Mouse (Mus musculus): Measurements from ENCODE around the gene Atp5d. TPM values are rescaled to one million over a fixed set of nuclear protein-coding genes. Genes with fewer than 3 reads are reported as not detected.

Atp5d gene
- total and polyA plus RNA-seq, 2 experiments from 2014 or later, result 154 to 633 TPM

DNA sequence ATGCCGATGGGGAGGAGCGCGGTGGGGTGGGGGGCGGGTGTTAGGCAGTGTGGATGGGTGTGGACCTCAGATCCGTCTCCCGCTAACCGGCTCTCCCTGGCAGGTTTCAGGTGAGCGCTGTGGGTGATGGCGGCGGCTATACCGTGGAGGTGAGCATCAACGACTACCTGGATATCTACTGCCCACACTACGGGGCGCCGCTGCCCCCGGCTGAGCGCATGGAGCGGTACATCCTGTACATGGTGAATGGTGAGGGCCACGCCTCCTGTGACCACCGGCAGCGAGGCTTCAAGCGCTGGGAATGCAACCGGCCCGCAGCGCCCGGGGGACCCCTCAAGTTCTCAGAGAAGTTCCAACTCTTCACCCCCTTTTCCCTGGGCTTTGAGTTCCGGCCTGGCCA, 48.2 kb downstream of the Atp5d start:
- Histone ChIP-seq H3K4me2 (ENCODE audit: low read depth) (no peak overlapping the region), H3K27me3 (ENCODE audit: insufficient read depth, low read length) (no peaks in the 10 kb centered on the region), H3K9me3 (ENCODE audit: low read length) (no peaks in the 10 kb centered on the region), H3K4me1 (ENCODE audit: insufficient read depth) (peaks cover 8% of the 10 kb centered on the region; the same call in 1 of the 2 replicates), H3K27ac (ENCODE audit: low read depth, low read length) (no peak overlapping the region), H3K36me3 (ENCODE audit: insufficient read depth) (peaks cover 20% of the 10 kb centered on the region), H3K9ac (no peak overlapping the region), H3K4me3 (ENCODE audit: low read depth, low read length) (no peak overlapping the region)
- TF ChIP-seq CTCF (IDR thresholded peaks at IDR 0.05; ENCODE audit: low read depth), result no peak
- ATAC-seq (no peak), DNase-seq (no peak)
- WGBS, result 54% methylated on average over 27 of the region's 27 CpGs

DNA sequence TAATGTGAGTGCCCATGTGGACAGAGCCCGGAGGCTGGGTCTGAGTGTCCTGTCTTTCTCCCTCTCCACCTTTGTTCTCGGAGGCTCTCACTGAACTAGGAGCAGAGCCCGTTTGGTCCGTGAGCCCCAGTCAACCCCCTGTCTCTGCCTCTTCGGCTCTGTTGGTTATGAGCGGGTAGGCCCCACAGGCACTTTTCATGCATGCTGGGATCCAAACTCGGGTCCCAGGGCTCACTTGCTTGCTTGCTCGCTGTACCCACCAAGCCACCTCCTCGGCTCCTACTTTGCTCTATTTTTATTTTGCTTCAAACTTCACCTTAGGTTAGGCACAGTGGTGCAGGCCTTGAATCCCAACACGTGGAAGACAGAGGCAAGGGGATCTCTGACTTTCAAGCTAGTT, 49.3 kb downstream of the Atp5d start:
- no peak for TF ChIP-seq CTCF (IDR thresholded peaks at IDR 0.05; ENCODE audit: low read depth)
- WGBS, result 87% methylated on average over 10 of the region's 10 CpGs

DNA sequence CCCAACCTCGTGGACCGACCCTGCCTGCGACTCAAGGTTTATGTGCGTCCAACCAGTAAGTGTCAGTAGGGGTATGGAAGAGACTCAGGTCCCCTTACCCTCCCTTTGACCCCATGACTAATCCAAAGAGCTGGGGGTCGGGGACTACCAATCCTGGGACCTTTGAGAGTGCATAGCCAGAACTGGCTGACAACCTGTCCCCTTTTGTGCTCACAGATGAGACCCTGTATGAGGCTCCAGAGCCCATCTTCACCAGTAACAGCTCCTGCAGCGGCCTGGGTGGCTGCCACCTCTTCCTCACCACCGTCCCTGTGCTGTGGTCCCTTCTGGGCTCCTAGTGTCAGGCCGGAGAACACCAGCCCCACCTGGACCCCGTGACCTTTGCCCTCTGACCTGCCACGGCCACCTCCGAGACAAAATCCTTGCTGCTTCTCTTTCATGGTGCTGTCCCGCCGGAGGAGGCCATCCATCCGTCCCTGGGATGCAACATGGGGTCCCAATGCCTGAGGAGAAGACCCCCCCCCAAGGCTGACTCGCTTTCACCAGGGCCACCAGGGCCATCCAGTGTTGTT, 50.1 kb downstream of the Atp5d start:
- Histone ChIP-seq H3K36me3 (ENCODE audit: insufficient read depth) (peaks cover 20% of the 10 kb centered on the region), H3K9ac (no peak overlapping the region), H3K9me3 (ENCODE audit: low read length) (no peaks in the 10 kb centered on the region), H3K27ac (ENCODE audit: low read depth, low read length) (no peak overlapping the region), H3K4me1 (ENCODE audit: insufficient read depth) (peaks cover 8% of the 10 kb centered on the region; the same call in 1 of the 2 replicates), H3K4me2 (ENCODE audit: low read depth) (no peak overlapping the region), H3K27me3 (ENCODE audit: insufficient read depth, low read length) (no peaks in the 10 kb centered on the region), H3K4me3 (ENCODE audit: low read depth, low read length) (no peak overlapping the region)
- 78% methylated on average over 15 of the region's 15 CpGs for WGBS
- no peak for ATAC-seq
- DNase-seq, result no peak
- TF ChIP-seq CTCF (IDR thresholded peaks at IDR 0.05; ENCODE audit: low read depth), result no peak

More for the DNA sequence above, 49.3 kb downstream of the Atp5d start:
- ATAC-seq (no peak), DNase-seq (no peak)
- H3K27ac ChIP-seq (ENCODE audit: low read depth, low read length), result no peak overlapping the region
- peaks cover 8% of the 10 kb centered on the region; the same call in 1 of the 2 replicates for H3K4me1 ChIP-seq (ENCODE audit: insufficient read depth)
- no peak overlapping the region for H3K9ac ChIP-seq
- H3K36me3 ChIP-seq (ENCODE audit: insufficient read depth), result peaks cover 20% of the 10 kb centered on the region
- no peaks in the 10 kb centered on the region for H3K9me3 ChIP-seq (ENCODE audit: low read length)
- no peak overlapping the region for H3K4me2 ChIP-seq (ENCODE audit: low read depth)
- H3K4me3 ChIP-seq (ENCODE audit: low read depth, low read length), result no peak overlapping the region
- no peaks in the 10 kb centered on the region for H3K27me3 ChIP-seq (ENCODE audit: insufficient read depth, low read length)

DNA sequence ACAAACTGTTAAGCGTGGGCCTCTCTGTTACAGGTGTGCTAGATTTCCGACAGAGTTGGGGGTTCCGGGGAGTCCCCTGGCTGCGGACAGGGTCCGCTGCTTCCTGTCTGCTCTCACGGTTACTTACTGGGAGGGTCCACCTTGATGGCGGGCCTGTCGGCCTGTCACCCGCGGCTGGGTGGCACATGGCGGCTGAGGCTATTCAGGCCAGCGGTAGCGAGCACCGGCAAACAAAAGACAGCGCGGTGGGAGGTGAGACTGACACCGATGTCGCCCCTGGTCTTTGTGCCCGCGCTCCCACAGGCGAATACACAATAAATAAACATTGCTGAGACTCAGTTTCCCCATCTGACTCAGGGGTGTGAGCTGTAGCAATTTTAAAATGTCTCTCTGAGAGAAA, 51.6 kb downstream of the Atp5d start:
- TF ChIP-seq CTCF (IDR thresholded peaks at IDR 0.05; ENCODE audit: low read depth), result no peak
- Histone ChIP-seq H3K4me2 (ENCODE audit: low read depth) (peak overlapping the region; percentile 74), H3K27ac (ENCODE audit: low read depth, low read length) (peak overlapping the region; percentile 91), H3K9ac (peak overlapping the region; percentile 77), H3K27me3 (ENCODE audit: insufficient read depth, low read length) (no peaks in the 10 kb centered on the region), H3K9me3 (ENCODE audit: low read length) (no peaks in the 10 kb centered on the region), H3K4me3 (ENCODE audit: low read depth, low read length) (peak overlapping the region; percentile 43), H3K4me1 (ENCODE audit: insufficient read depth) (peaks cover 8% of the 10 kb centered on the region; the same call in 1 of the 2 replicates), H3K36me3 (ENCODE audit: insufficient read depth) (peaks cover 20% of the 10 kb centered on the region)
- ATAC-seq (peak; percentile 15; the same call in 1 of the 2 replicates), DNase-seq (peak; percentile 49)
- 8% methylated on average over 21 of the region's 21 CpGs for WGBS

DNA sequence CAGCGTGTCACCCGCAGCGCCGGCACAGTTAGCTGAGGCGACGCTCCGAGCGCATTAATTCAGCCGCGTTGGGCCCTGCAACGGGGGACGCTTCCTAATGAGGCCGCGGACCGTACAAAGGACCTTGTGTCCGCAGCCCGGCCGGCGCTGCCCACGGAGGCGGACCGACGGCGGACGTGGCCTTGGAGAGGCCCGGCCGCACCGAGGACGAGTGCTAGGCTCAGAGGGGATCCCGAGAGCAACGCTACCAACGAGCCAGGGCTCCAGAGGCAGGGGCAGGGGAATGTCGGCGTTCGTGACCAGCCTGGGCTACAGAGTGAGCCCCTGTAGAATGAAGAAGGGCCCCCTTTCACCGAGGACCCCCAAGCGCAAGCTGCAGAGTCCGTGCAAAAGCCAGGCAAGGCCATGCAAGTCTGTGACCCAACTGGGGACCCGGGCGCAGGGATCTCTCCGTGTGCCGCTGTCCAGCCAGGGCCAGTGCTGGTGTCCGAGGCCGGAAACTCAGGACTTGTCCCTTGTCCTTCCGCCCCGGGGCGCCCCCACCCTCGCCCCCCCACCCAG, 52.1 kb downstream of the Atp5d start:
- no peak for TF ChIP-seq CTCF (IDR thresholded peaks at IDR 0.05; ENCODE audit: low read depth)
- peaks cover 8% of the 10 kb centered on the region; the same call in 1 of the 2 replicates for H3K4me1 ChIP-seq (ENCODE audit: insufficient read depth)
- H3K27me3 ChIP-seq (ENCODE audit: insufficient read depth, low read length), result no peaks in the 10 kb centered on the region
- H3K4me2 ChIP-seq (ENCODE audit: low read depth), result peak overlapping the region; percentile 74
- H3K9ac ChIP-seq, result peak overlapping the region; percentile 77
- peak overlapping the region; percentile 91 for H3K27ac ChIP-seq (ENCODE audit: low read depth, low read length)
- peak overlapping the region; percentile 43 for H3K4me3 ChIP-seq (ENCODE audit: low read depth, low read length)
- DNase-seq, result peak; percentile 79
- peak; percentile 80 for ATAC-seq
- no peaks in the 10 kb centered on the region for H3K9me3 ChIP-seq (ENCODE audit: low read length)
- 4% methylated on average over 48 of the region's 48 CpGs for WGBS
- H3K36me3 ChIP-seq (ENCODE audit: insufficient read depth), result peaks cover 20% of the 10 kb centered on the region

DNA sequence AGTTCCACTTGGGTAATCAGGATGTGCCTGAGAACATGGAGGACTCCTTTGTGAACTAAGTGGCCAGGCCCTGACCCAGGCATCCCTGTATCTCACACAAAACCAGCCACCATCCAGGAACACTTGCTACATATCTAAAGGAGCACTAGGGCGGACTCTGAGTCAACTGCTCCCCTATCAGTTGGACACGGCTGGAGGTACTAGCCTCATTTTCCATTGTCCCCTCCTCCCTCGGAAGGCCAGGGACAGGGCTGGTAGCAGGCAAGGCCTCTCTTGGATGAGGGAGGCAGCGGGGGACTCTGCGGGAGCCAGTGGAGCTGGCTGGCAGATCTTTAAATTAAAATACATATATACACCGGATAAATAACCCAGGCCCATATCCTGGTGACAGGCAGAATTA, 55.5 kb downstream of the Atp5d start:
- H3K4me3 ChIP-seq (ENCODE audit: low read depth, low read length), result no peak overlapping the region
- no peaks in the 10 kb centered on the region for H3K9me3 ChIP-seq (ENCODE audit: low read length)
- peaks cover 8% of the 10 kb centered on the region; the same call in 1 of the 2 replicates for H3K4me1 ChIP-seq (ENCODE audit: insufficient read depth)
- no peak for DNase-seq
- ATAC-seq, result no peak
- H3K4me2 ChIP-seq (ENCODE audit: low read depth), result no peak overlapping the region
- peaks cover 2% of the 10 kb centered on the region; the same call in 1 of the 2 replicates for H3K36me3 ChIP-seq (ENCODE audit: insufficient read depth)
- TF ChIP-seq CTCF (IDR thresholded peaks at IDR 0.05; ENCODE audit: low read depth), result no peak
- no peaks in the 10 kb centered on the region for H3K27me3 ChIP-seq (ENCODE audit: insufficient read depth, low read length)
- H3K9ac ChIP-seq, result no peak overlapping the region
- H3K27ac ChIP-seq (ENCODE audit: low read depth, low read length), result no peak overlapping the region
- 59% methylated on average over 6 of the region's 6 CpGs for WGBS

DNA sequence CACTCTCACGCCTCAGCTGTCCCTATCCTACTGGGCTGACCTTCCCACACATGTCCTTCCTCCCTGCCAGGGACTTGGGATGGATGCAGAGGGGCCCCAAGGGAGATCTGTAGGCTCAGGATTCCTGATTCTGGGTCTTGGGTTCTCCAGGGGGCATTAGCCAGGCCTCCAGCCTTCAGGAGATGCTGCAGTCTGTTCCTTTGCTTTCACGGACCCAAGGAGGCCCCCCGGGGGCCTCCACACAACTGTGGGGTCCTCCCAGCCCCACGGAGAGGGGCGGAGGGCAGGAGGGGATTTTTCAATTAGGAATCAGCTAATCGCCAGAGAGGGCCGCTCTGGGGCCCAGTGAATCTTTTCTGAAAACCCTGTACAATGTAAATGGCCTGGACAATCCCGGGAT, 56.0 kb downstream of the Atp5d start:
- Histone ChIP-seq H3K9ac (no peak overlapping the region), H3K36me3 (ENCODE audit: insufficient read depth) (no peaks in the 10 kb centered on the region), H3K4me3 (ENCODE audit: low read depth, low read length) (no peak overlapping the region), H3K4me2 (ENCODE audit: low read depth) (no peak overlapping the region), H3K27me3 (ENCODE audit: insufficient read depth, low read length) (no peaks in the 10 kb centered on the region), H3K4me1 (ENCODE audit: insufficient read depth) (peaks cover 8% of the 10 kb centered on the region; the same call in 1 of the 2 replicates), H3K27ac (ENCODE audit: low read depth, low read length) (no peak overlapping the region), H3K9me3 (ENCODE audit: low read length) (no peaks in the 10 kb centered on the region)
- 20% methylated on average over 8 of the region's 8 CpGs for WGBS
- no peak for DNase-seq
- no peak for ATAC-seq
- no peak for TF ChIP-seq CTCF (IDR thresholded peaks at IDR 0.05; ENCODE audit: low read depth)

Other genes starting within 250 kb of the Atp5d start
Only the 30 nearest of the 33 such genes appear.
- gene Gm26602, start 227.8 kb upstream of the Atp5d start, total RNA-seq (2014; rRNA removed), result not detected in 2 replicates
- 34.4 and 39.2 TPM in 2 replicates for gene Gm26602, start 227.8 kb upstream of the Atp5d start, polyA plus RNA-seq (2015; fragmentation: Nextera tagmentation; extraction: Ambion mirVana)
- gene Kiss1r, start 221.7 kb upstream of the Atp5d start, total RNA-seq (2014; rRNA removed), result 4.2 and 5.4 TPM in 2 replicates
- gene Kiss1r, start 221.7 kb upstream of the Atp5d start, polyA plus RNA-seq (2015; fragmentation: Nextera tagmentation; extraction: Ambion mirVana), result 3.4 and 3.6 TPM in 2 replicates
- gene R3hdm4, start 217.4 kb upstream of the Atp5d start, total RNA-seq (2014; rRNA removed), result 117 and 129 TPM in 2 replicates
- gene R3hdm4, start 217.4 kb upstream of the Atp5d start, polyA plus RNA-seq (2015; fragmentation: Nextera tagmentation; extraction: Ambion mirVana), result 282 and 333 TPM in 2 replicates
- 7.1 and 7.9 TPM in 2 replicates for gene Arid3a, start 211.6 kb upstream of the Atp5d start, total RNA-seq (2014; rRNA removed)
- gene Arid3a, start 211.6 kb upstream of the Atp5d start, polyA plus RNA-seq (2015; fragmentation: Nextera tagmentation; extraction: Ambion mirVana), result 1.0 and 2.1 TPM in 2 replicates
- gene Wdr18, start 178.5 kb upstream of the Atp5d start, total RNA-seq (2014; rRNA removed), result 58.2 and 84.6 TPM in 2 replicates
- 91.9 and 107 TPM in 2 replicates for gene Wdr18, start 178.5 kb upstream of the Atp5d start, polyA plus RNA-seq (2015; fragmentation: Nextera tagmentation; extraction: Ambion mirVana)
- gene Grin3b, start 167.9 kb upstream of the Atp5d start, total RNA-seq (2014; rRNA removed), result 0.14 and 0.15 TPM in 2 replicates
- 0.09 and 0.18 TPM in 2 replicates for gene Grin3b, start 167.9 kb upstream of the Atp5d start, polyA plus RNA-seq (2015; fragmentation: Nextera tagmentation; extraction: Ambion mirVana)
- 109 and 129 TPM in 2 replicates for gene Tmem259, start 154.3 kb upstream of the Atp5d start, total RNA-seq (2014; rRNA removed)
- 25.6 and 26.5 TPM in 2 replicates for gene Tmem259, start 154.3 kb upstream of the Atp5d start, polyA plus RNA-seq (2015; fragmentation: Nextera tagmentation; extraction: Ambion mirVana)
- gene Cnn2, start 150.0 kb upstream of the Atp5d start, total RNA-seq (2014; rRNA removed), result 19.5 and 28.2 TPM in 2 replicates
- gene Cnn2, start 150.0 kb upstream of the Atp5d start, polyA plus RNA-seq (2015; fragmentation: Nextera tagmentation; extraction: Ambion mirVana), result 15.7 and 17.0 TPM in 2 replicates
- gene Abca7, start 142.1 kb upstream of the Atp5d start, total RNA-seq (2014; rRNA removed), result 6.1 and 6.2 TPM in 2 replicates
- gene Abca7, start 142.1 kb upstream of the Atp5d start, polyA plus RNA-seq (2015; fragmentation: Nextera tagmentation; extraction: Ambion mirVana), result 1.1 TPM in 2 replicates
- gene Arhgap45, start 122.0 kb upstream of the Atp5d start, total RNA-seq (2014; rRNA removed), result 2.3 and 2.4 TPM in 2 replicates
- gene Arhgap45, start 122.0 kb upstream of the Atp5d start, polyA plus RNA-seq (2015; fragmentation: Nextera tagmentation; extraction: Ambion mirVana), result 1.2 and 1.7 TPM in 2 replicates
- 104 and 129 TPM in 2 replicates for gene Polr2e, start 98.8 kb upstream of the Atp5d start, total RNA-seq (2014; rRNA removed)
- gene Polr2e, start 98.8 kb upstream of the Atp5d start, polyA plus RNA-seq (2015; fragmentation: Nextera tagmentation; extraction: Ambion mirVana), result 168 and 184 TPM in 2 replicates
- 401 and 478 TPM in 2 replicates for gene Gpx4, start 91.5 kb upstream of the Atp5d start, total RNA-seq (2014; rRNA removed)
- 644 and 800 TPM in 2 replicates for gene Gpx4, start 91.5 kb upstream of the Atp5d start, polyA plus RNA-seq (2015; fragmentation: Nextera tagmentation; extraction: Ambion mirVana)
- 19.2 and 24.2 TPM in 2 replicates for gene Sbno2, start 33.1 kb upstream of the Atp5d start, total RNA-seq (2014; rRNA removed)
- gene Sbno2, start 33.1 kb upstream of the Atp5d start, polyA plus RNA-seq (2015; fragmentation: Nextera tagmentation; extraction: Ambion mirVana), result 4.6 and 6.8 TPM in 2 replicates
- gene Stk11, start 22.8 kb upstream of the Atp5d start, total RNA-seq (2014; rRNA removed), result 77.2 and 77.8 TPM in 2 replicates
- 13.6 and 14.8 TPM in 2 replicates for gene Stk11, start 22.8 kb upstream of the Atp5d start, polyA plus RNA-seq (2015; fragmentation: Nextera tagmentation; extraction: Ambion mirVana)
- gene Cbarp, start 2.2 kb downstream of the Atp5d start, total RNA-seq (2014; rRNA removed), result 114 and 151 TPM in 2 replicates
- gene Cbarp, start 2.2 kb downstream of the Atp5d start, polyA plus RNA-seq (2015; fragmentation: Nextera tagmentation; extraction: Ambion mirVana), result 57.5 and 68.2 TPM in 2 replicates
- gene Midn, start 9.6 kb downstream of the Atp5d start, total RNA-seq (2014; rRNA removed), result 91.5 and 120 TPM in 2 replicates
- gene Midn, start 9.6 kb downstream of the Atp5d start, polyA plus RNA-seq (2015; fragmentation: Nextera tagmentation; extraction: Ambion mirVana), result 19.3 and 21.3 TPM in 2 replicates
- 345 and 424 TPM in 2 replicates for gene Cirbp, start 27.4 kb downstream of the Atp5d start, total RNA-seq (2014; rRNA removed)
- gene Cirbp, start 27.4 kb downstream of the Atp5d start, polyA plus RNA-seq (2015; fragmentation: Nextera tagmentation; extraction: Ambion mirVana), result 834 and 838 TPM in 2 replicates
- gene 1600002K03Rik, start 34.3 kb downstream of the Atp5d start, total RNA-seq (2014; rRNA removed), result 4.2 and 5.0 TPM in 2 replicates
- gene 1600002K03Rik, start 34.3 kb downstream of the Atp5d start, polyA plus RNA-seq (2015; fragmentation: Nextera tagmentation; extraction: Ambion mirVana), result 5.0 and 6.0 TPM in 2 replicates
- 29.0 and 30.9 TPM in 2 replicates for gene Efna2, start 40.9 kb downstream of the Atp5d start, total RNA-seq (2014; rRNA removed)
- gene Efna2, start 40.9 kb downstream of the Atp5d start, polyA plus RNA-seq (2015; fragmentation: Nextera tagmentation; extraction: Ambion mirVana), result 30.6 and 31.3 TPM in 2 replicates
- 57.6 and 60.7 TPM in 2 replicates for gene Mum1, start 87.8 kb downstream of the Atp5d start, total RNA-seq (2014; rRNA removed)
- 41.1 and 50.4 TPM in 2 replicates for gene Mum1, start 87.8 kb downstream of the Atp5d start, polyA plus RNA-seq (2015; fragmentation: Nextera tagmentation; extraction: Ambion mirVana)
- 162 and 212 TPM in 2 replicates for gene Ndufs7, start 110.5 kb downstream of the Atp5d start, total RNA-seq (2014; rRNA removed)
- gene Ndufs7, start 110.5 kb downstream of the Atp5d start, polyA plus RNA-seq (2015; fragmentation: Nextera tagmentation; extraction: Ambion mirVana), result 343 and 394 TPM in 2 replicates
- 15.2 and 18.2 TPM in 2 replicates for gene Gamt, start 122.4 kb downstream of the Atp5d start, total RNA-seq (2014; rRNA removed)
- gene Gamt, start 122.4 kb downstream of the Atp5d start, polyA plus RNA-seq (2015; fragmentation: Nextera tagmentation; extraction: Ambion mirVana), result 20.8 and 21.8 TPM in 2 replicates
- gene Dazap1, start 122.9 kb downstream of the Atp5d start, total RNA-seq (2014; rRNA removed), result 120 and 122 TPM in 2 replicates
- 42.4 and 46.1 TPM in 2 replicates for gene Dazap1, start 122.9 kb downstream of the Atp5d start, polyA plus RNA-seq (2015; fragmentation: Nextera tagmentation; extraction: Ambion mirVana)
- 1,181 and 1,718 TPM in 2 replicates for gene Rps15, start 153.8 kb downstream of the Atp5d start, total RNA-seq (2014; rRNA removed)
- 681 and 897 TPM in 2 replicates for gene Rps15, start 153.8 kb downstream of the Atp5d start, polyA plus RNA-seq (2015; fragmentation: Nextera tagmentation; extraction: Ambion mirVana)
- 309 and 328 TPM in 2 replicates for gene Apc2, start 157.3 kb downstream of the Atp5d start, total RNA-seq (2014; rRNA removed)
- 85.3 and 112 TPM in 2 replicates for gene Apc2, start 157.3 kb downstream of the Atp5d start, polyA plus RNA-seq (2015; fragmentation: Nextera tagmentation; extraction: Ambion mirVana)
- 19.2 and 22.8 TPM in 2 replicates for gene 2310011J03Rik, start 181.9 kb downstream of the Atp5d start, total RNA-seq (2014; rRNA removed)
- 32.4 and 35.6 TPM in 2 replicates for gene 2310011J03Rik, start 181.9 kb downstream of the Atp5d start, polyA plus RNA-seq (2015; fragmentation: Nextera tagmentation; extraction: Ambion mirVana)
- gene Pcsk4, start 190.9 kb downstream of the Atp5d start, total RNA-seq (2014; rRNA removed), result 3.4 and 3.8 TPM in 2 replicates
- gene Pcsk4, start 190.9 kb downstream of the Atp5d start, polyA plus RNA-seq (2015; fragmentation: Nextera tagmentation; extraction: Ambion mirVana), result 7.4 TPM in 2 replicates
- gene Reep6, start 191.3 kb downstream of the Atp5d start, total RNA-seq (2014; rRNA removed), result 1.8 and 2.7 TPM in 2 replicates
- 5.1 and 6.4 TPM in 2 replicates for gene Reep6, start 191.3 kb downstream of the Atp5d start, polyA plus RNA-seq (2015; fragmentation: Nextera tagmentation; extraction: Ambion mirVana)
- gene Adamtsl5, start 209.8 kb downstream of the Atp5d start, total RNA-seq (2014; rRNA removed), result 0.31 and 0.33 TPM in 2 replicates
- gene Adamtsl5, start 209.8 kb downstream of the Atp5d start, polyA plus RNA-seq (2015; fragmentation: Nextera tagmentation; extraction: Ambion mirVana), result 0.70 and 0.81 TPM in 2 replicates
- gene Plk5, start 217.8 kb downstream of the Atp5d start, total RNA-seq (2014; rRNA removed), result 8.3 and 12.9 TPM in 2 replicates
- 4.6 and 7.4 TPM in 2 replicates for gene Plk5, start 217.8 kb downstream of the Atp5d start, polyA plus RNA-seq (2015; fragmentation: Nextera tagmentation; extraction: Ambion mirVana)